Mouse (Mus musculus) hindbrain, embryonic 13.5 days (tissue): ENCODE measurements around the gene Sec23ip. TPM values are rescaled to one million over a fixed set of nuclear protein-coding genes. Genes with fewer than 3 reads are reported as not detected.

Experiments used
- ATAC-seq: fragments of 200-750 bp; cut with Nextera tagmentation; 2 replicates; pipeline ENCODE4 v1.8.0; 2017; ENCODE audit warnings: moderate TSS enrichment; ENCODE audit not compliant: low FRiP score
- H3K27ac ChIP-seq: fragments of 300-500 bp; sonication (generic); 2 replicates; pipeline ENCODE4 v1.5.1; 2015; ENCODE audit warnings: inconsistent platforms, mild to moderate bottlenecking, moderate library complexity
- H3K27me3 ChIP-seq: fragments of 300-500 bp; sonication (generic); 2 replicates; pipeline ENCODE4 v1.6.1; 2015; ENCODE audit warnings: mild to moderate bottlenecking, inconsistent platforms
- H3K36me3 ChIP-seq: fragments of 300-500 bp; sonication (generic); 2 replicates; pipeline ENCODE4 v1.6.1; 2015; ENCODE audit warnings: mild to moderate bottlenecking, inconsistent platforms
- H3K4me1 ChIP-seq: fragments of 300-500 bp; sonication (generic); replicated peaks from 2 replicates; pipeline ENCODE4 v1.6.1; 2015; ENCODE audit warnings: inconsistent platforms
- H3K4me2 ChIP-seq: fragments of 300-500 bp; sonication (generic); 2 replicates; pipeline ENCODE4 v1.6.1; 2015; ENCODE audit warnings: inconsistent platforms, mild to moderate bottlenecking, moderate library complexity
- H3K4me3 ChIP-seq: fragments of 300-500 bp; sonication (generic); 2 replicates; pipeline ENCODE4 v1.5.1; 2015; ENCODE audit warnings: mild to moderate bottlenecking, inconsistent platforms
- H3K9ac ChIP-seq: fragments of 300-500 bp; sonication (generic); 2 replicates; pipeline ENCODE4 v1.6.1; 2015; ENCODE audit warnings: mild to moderate bottlenecking, inconsistent platforms
- H3K9me3 ChIP-seq: fragments of 300-500 bp; sonication (generic); 2 replicates; pipeline ENCODE4 v1.6.1; 2016; ENCODE audit warnings: inconsistent platforms
- WGBS: fragments of 180-500 bp; shearing (Covaris S2); methylation state at CpG from one replicate; pipeline ENCODE4 v1.1.7; 2015; 5-methylcytosine and 5-hydroxymethylcytosine counted together
- polyA plus RNA-seq: library from polyadenylated mRNA; unstranded; fragments of >200 nt; fragmentation: Nextera tagmentation; extraction: Ambion mirVana; gene quantifications from 2 replicates; pipeline ENCODE4 v1.2.1, GENCODE M21; 2015

Gene Sec23ip
- polyA plus RNA-seq, 1 experiment from 2014 or later: 44.0 TPM

DNA sequence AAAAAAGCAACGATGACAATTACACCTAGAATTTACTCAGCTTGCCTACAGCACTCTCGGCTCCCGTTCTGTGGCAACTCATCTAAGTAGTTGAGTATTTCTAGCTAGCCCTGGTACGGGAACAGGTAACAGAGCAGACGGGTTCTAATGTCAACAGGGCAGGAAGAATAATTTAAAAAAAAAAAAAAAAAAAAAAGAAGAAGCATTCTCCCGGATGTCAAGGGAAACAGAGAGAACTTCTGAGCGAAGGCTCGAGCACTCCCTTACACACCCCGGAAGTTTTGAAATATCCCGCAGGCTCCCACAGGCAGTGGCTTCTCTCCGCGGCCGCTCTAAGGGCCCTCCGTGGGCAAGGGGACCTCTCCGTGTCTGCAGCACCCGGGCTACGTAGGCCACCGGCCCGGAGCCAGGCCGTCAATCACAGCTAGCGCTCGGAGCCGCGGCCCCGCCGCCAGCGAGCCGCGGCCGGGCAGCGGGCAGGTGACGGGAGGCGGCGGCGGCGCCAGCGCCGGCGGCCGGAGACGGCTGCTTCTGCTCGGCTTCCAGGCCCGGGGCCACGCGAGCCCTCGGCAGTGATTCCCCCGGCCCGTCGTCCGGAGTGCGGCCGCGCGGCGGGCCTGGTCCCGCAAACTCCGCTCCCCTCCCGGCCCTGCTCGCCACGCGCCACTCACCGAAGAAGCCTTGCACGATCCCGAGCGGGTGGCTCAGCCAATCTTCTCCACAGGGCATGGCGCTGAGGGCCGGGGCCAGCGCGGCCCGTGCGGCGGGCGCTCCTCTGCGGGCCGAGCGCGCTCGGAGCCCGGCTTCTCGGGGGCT is 5.1 kb upstream of the Sec23ip start:
- peak; percentile 65 for ATAC-seq
- Histone ChIP-seq H3K4me2 (peak overlapping the region; percentile 68), H3K27me3 (peaks cover 9% of the 10 kb centered on the region), H3K9me3 (no peaks in the 10 kb centered on the region), H3K27ac (peak overlapping the region; percentile 94), H3K4me1 (peaks cover 27% of the 10 kb centered on the region), H3K9ac (peak overlapping the region; percentile 98), H3K4me3 (peak overlapping the region; percentile 77), H3K36me3 (peaks cover 11% of the 10 kb centered on the region)
- WGBS: under 1% methylated on average over 65 of the region's 80 CpGs

DNA sequence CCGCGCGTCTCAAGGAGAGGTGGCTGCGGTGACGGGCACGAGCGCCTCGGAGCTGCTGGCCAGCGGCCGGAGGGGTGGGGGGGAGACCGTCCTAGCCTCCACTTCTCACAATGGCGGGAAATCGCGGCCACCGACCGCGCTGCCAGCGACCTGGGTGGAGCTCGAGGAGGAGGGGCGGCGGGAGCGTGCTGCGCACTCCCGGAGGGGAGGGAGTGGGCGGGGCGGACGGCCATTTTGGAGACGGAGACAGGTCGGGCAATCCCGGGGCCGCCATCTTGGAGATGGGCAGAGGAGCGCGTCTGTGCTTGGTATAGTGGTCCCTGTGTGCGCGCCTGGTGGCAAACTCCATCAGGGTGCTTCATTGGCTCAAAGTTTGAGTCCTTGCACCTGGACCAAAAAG is 4.4 kb upstream of the Sec23ip start, which contains the start of gene Mcmbp:
Gene Mcmbp, minus strand, starts transcription at position 162 of the 400 bp plus-strand sequence.
- peak; percentile 84 for ATAC-seq
- Histone ChIP-seq H3K27ac (peak within 1 kb of the TSS; percentile 94), H3K36me3 (peaks cover 8% of the 10 kb centered on the region), H3K4me2 (peak within 1 kb of the TSS; percentile 68), H3K9me3 (no peaks in the 10 kb centered on the region), H3K4me1 (peaks cover 28% of the 10 kb centered on the region), H3K27me3 (peaks cover 9% of the 10 kb centered on the region), H3K9ac (peak within 1 kb of the TSS; percentile 98), H3K4me3 (peak within 1 kb of the TSS; percentile 77)
- under 1% methylated on average over 23 of the region's 35 CpGs for WGBS

DNA sequence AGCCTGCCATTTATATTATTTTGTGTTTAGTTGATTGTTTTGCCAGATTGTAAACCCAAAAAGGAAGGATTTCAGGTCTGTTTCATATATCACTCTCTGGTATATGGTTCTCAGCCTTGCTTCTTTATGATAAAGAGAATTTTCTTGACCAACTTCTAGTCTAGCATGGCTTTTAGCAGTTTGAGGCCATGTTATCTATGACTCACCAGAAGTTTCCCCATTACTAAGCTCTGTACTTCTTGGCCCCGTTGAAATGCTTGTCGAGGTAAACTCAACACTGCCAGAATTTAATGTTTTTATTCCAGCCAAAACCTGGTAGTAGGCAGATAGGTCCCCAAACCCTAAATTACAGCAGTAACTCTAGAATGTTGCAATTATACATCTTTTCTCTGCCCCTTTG is 845 bp upstream of the Sec23ip start:
- Histone ChIP-seq H3K4me2 (peak overlapping the region; percentile 58), H3K4me1 (peaks cover 46% of the 10 kb centered on the region), H3K9me3 (no peaks in the 10 kb centered on the region), H3K9ac (no peak overlapping the region; the same call in 1 of the 2 replicates), H3K27me3 (peaks cover 9% of the 10 kb centered on the region), H3K27ac (0 out of 2 replicates have a peak overlapping the region, but pooled peaks have one; percentile 67), H3K4me3 (peak overlapping the region; percentile 93), H3K36me3 (peaks cover 3% of the 10 kb centered on the region; the same call in 1 of the 2 replicates)
- ATAC-seq: no peak
- WGBS: 70% methylated on average over 2 of the region's 2 CpGs

DNA sequence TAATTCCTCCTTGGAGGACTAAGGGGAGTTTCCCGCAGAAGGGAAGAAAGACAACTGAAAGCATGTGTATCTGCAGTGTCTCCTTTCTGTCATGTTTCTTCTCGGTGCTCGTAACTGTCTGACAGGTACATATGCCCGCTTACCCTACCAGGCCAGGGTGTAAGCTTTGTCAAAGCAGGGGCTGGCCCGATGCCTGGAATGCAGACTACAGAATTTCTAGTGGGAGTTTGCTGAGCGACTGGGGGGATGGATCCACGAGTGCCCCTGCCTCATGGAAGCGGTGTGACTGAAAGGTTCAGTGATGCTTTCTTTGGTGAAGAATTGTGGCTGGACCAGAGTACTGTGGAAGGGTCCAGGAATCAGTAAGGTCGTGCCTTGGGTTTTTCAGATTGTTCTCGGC is 1.4 kb downstream of the Sec23ip start:
- Histone ChIP-seq H3K9ac (peak overlapping the region; percentile 94), H3K27ac (no peak overlapping the region), H3K9me3 (no peaks in the 10 kb centered on the region), H3K4me2 (peak overlapping the region; percentile 92), H3K4me3 (peak overlapping the region; percentile 93), H3K36me3 (peaks cover 16% of the 10 kb centered on the region), H3K4me1 (peaks cover 45% of the 10 kb centered on the region), H3K27me3 (peaks cover 9% of the 10 kb centered on the region)
- WGBS: 93% methylated on average over 10 of the region's 10 CpGs
- ATAC-seq: no peak

DNA sequence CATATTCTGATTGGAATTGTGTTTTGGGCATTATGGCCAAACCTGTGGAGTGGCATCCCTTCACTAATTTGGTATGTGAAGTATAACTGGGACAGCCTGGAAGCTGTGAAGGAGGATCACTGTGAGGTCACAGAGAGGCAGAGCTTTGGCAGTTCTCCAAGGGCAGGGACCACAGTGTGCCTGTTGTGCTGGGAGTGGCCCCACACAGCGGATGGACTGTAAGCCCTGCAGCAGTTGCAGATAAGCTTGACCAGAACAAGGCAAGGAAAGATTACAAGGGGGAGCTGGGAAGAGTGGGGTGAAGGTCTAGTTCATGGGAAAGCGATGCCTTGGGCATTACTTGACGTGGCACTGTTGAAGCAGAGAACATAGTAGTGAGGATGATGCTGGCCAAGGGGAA is 4.0 kb downstream of the Sec23ip start:
- no peak overlapping the region for H3K4me2 ChIP-seq
- H3K36me3 ChIP-seq: peaks cover 32% of the 10 kb centered on the region
- peaks cover 45% of the 10 kb centered on the region for H3K4me1 ChIP-seq
- H3K9ac ChIP-seq: peak overlapping the region; percentile 20; the same call in 1 of the 2 replicates
- ATAC-seq: no peak
- no peak overlapping the region for H3K27ac ChIP-seq
- no peak overlapping the region for H3K4me3 ChIP-seq
- 75% methylated on average over 3 of the region's 3 CpGs for WGBS
- H3K27me3 ChIP-seq: no peaks in the 10 kb centered on the region; the same call in 1 of the 2 replicates
- no peaks in the 10 kb centered on the region for H3K9me3 ChIP-seq

DNA sequence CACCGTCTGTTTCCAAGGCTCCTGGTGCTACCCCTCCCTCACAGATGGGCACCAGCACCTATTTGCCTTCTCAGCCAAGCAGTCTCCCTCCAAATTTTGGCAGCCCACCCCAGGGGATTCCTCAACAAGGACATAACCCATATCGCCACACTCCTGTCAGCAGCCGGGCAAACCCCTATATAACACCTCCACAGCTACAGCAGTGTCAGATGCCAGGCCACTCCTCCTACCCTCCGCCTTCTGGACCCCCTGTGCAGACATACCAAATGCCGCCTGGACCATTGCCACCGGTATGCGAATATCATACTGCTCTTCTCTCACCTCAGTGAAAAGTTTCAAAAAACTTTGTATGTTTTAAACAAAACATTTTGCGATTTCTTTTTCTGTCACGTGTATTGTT is 5.6 kb downstream of the Sec23ip start:
- Histone ChIP-seq H3K4me1 (peaks cover 40% of the 10 kb centered on the region), H3K36me3 (peaks cover 47% of the 10 kb centered on the region), H3K27ac (no peak overlapping the region), H3K4me3 (no peak overlapping the region), H3K27me3 (no peaks in the 10 kb centered on the region), H3K9ac (no peak overlapping the region), H3K4me2 (no peak overlapping the region), H3K9me3 (no peaks in the 10 kb centered on the region)
- no peak for ATAC-seq
- 94% methylated on average over 9 of the region's 9 CpGs for WGBS

DNA sequence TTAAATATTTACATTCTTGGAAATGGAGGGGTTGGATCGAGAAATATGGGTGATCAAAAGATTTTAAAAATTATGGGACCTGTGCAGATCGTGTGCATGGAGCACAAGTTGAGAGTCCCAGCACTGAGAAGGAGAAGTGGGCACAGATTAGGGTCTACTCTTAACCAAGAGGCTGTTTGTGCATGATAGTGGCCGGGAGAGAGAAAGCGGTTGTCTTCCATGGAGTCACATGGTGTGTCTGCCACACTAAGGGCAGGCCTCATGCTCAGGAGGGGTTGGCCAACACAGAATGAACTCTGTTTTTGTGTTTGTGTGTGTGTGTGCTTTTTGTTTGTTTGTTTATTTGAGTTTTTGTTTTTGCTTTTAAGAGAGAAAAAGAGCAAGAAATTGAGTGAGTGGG is 7.3 kb downstream of the Sec23ip start:
- no peak overlapping the region for H3K4me3 ChIP-seq
- no peak overlapping the region for H3K9ac ChIP-seq
- ATAC-seq: no peak
- H3K4me1 ChIP-seq: peaks cover 22% of the 10 kb centered on the region
- no peaks in the 10 kb centered on the region for H3K27me3 ChIP-seq
- no peak overlapping the region for H3K4me2 ChIP-seq
- H3K9me3 ChIP-seq: no peaks in the 10 kb centered on the region
- WGBS: 95% methylated on average over 4 of the region's 4 CpGs
- H3K36me3 ChIP-seq: peaks cover 63% of the 10 kb centered on the region
- no peak overlapping the region for H3K27ac ChIP-seq

DNA sequence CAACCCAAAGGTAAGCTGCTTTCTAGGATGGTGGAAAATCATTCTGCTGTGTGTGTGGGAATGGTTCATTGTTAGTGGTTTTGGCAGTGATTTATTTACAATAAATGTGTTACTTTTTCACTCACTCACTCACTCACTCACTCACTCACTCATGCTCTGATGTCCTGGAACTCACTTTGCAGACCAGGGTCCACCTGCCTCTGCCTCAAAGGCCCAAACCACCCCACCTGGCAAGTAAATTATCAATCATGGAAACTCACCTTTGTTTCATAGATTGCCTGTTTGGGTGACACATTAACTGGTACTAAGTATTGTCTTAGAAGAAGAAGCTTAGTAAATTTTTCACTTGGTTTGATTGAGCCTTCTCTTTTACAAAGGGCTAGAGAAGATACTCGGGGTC is 10.7 kb downstream of the Sec23ip start:
- H3K9ac ChIP-seq: no peak overlapping the region
- H3K36me3 ChIP-seq: peaks cover 88% of the 10 kb centered on the region
- 93% methylated on average over 1 of the region's 1 CpGs for WGBS

DNA sequence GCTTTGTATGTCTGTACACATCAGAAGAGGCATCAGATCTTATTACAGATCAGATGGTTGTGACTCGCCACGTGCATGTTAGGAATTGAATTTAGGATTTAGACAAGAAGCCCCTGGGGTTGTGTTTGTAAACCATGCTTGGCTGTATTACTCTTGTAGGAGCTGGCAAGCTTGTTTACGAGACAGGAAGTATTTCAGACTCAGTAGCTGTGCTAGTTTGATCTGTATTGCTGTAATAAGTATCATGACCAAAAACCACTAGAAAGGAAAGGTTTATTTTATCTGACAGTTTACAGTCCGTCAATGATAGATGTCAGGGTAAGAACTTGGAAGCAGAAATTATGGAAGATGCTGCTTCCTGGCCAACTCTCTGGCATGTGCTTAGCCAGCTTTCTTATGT is 14.2 kb downstream of the Sec23ip start:
- no peak overlapping the region for H3K9ac ChIP-seq
- peaks cover 92% of the 10 kb centered on the region for H3K36me3 ChIP-seq
- no peak overlapping the region for H3K4me2 ChIP-seq
- H3K9me3 ChIP-seq: no peaks in the 10 kb centered on the region
- no peak overlapping the region for H3K27ac ChIP-seq
- no peaks in the 10 kb centered on the region for H3K27me3 ChIP-seq
- no peaks in the 10 kb centered on the region for H3K4me1 ChIP-seq
- ATAC-seq: no peak
- 97% methylated on average over 4 of the region's 4 CpGs for WGBS
- no peak overlapping the region for H3K4me3 ChIP-seq

More for the DNA sequence above, 10.7 kb downstream of the Sec23ip start:
- Histone ChIP-seq H3K4me2 (no peak overlapping the region), H3K27me3 (no peaks in the 10 kb centered on the region), H3K27ac (no peak overlapping the region), H3K4me1 (no peaks in the 10 kb centered on the region), H3K9me3 (no peaks in the 10 kb centered on the region), H3K4me3 (no peak overlapping the region)
- ATAC-seq: no peak

DNA sequence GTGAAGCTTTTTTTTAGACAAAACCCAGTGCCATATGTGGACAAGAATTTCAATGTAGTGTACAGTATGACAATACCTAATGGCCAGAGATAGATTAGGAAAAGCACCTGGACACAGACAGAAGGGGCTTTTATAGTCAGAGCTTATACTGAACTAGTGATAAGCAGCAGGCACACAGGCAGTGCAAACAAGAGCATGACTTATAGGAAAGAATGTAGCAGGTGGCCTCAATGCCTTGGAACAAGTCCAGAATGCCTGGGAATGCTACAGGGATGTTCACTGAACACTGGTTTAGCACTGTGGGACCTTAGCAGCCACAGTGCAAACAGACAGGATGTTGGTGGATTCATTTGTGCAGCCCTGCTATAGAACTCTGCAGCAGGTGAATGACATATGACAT is 22.0 kb downstream of the Sec23ip start:
- H3K9me3 ChIP-seq: no peaks in the 10 kb centered on the region
- peaks cover 90% of the 10 kb centered on the region for H3K36me3 ChIP-seq
- H3K4me1 ChIP-seq: no peaks in the 10 kb centered on the region
- H3K27me3 ChIP-seq: no peaks in the 10 kb centered on the region
- no peak overlapping the region for H3K9ac ChIP-seq
- no peak overlapping the region for H3K4me3 ChIP-seq
- no peak overlapping the region for H3K27ac ChIP-seq
- no peak for ATAC-seq
- H3K4me2 ChIP-seq: no peak overlapping the region

DNA sequence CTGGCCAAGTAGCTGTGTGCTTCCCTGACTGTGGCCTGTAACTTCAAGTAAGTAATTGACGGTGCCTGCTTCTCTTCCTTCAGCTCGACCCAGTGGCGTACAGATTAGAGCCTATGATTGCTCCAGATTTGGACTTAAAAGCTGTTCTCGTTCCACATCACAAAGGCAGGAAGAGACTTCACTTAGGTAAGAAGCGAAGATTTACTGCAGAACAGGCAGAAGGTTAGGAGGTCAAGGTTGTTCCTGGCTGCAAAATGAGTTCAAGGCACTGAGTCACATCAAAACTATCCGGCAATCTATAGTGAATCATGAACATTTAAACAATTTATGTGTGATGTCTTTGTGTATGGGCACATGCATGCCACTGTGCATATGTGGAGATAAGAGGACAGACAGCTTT is 32.5 kb downstream of the Sec23ip start:
- Histone ChIP-seq H3K4me2 (no peak overlapping the region), H3K27me3 (no peaks in the 10 kb centered on the region), H3K9ac (no peak overlapping the region), H3K27ac (no peak overlapping the region), H3K9me3 (no peaks in the 10 kb centered on the region), H3K4me1 (no peaks in the 10 kb centered on the region), H3K36me3 (peaks cover 90% of the 10 kb centered on the region), H3K4me3 (no peak overlapping the region)
- no peak for ATAC-seq
- WGBS: 97% methylated on average over 6 of the region's 6 CpGs

DNA sequence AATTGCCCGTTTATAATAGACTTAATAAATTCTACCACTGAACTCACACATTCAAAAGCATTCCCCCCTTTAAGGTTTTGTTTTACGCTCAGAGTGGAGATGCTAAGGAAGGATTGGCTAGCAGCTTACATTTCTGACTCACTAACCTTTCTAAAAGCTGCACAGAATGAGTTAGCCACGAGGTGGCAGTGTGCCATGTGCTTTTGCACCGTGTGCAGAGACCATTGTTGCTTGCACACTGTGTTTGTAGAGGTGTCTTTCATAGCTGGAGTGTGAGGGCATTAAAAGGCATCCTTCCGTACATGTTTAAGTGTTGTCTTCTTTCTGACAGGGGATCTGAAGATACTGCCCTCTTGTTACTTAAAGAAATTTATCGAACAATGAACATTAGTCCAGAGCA is 34.6 kb downstream of the Sec23ip start:
- ATAC-seq: peak; percentile 54; the same call in 1 of the 2 replicates
- Histone ChIP-seq H3K27me3 (no peaks in the 10 kb centered on the region), H3K4me2 (no peak overlapping the region), H3K27ac (peak overlapping the region; percentile 35; the same call in 1 of the 2 replicates), H3K9me3 (no peaks in the 10 kb centered on the region), H3K9ac (no peak overlapping the region), H3K36me3 (peaks cover 82% of the 10 kb centered on the region), H3K4me1 (no peaks in the 10 kb centered on the region), H3K4me3 (no peak overlapping the region)
- WGBS: 44% methylated on average over 6 of the region's 6 CpGs

DNA sequence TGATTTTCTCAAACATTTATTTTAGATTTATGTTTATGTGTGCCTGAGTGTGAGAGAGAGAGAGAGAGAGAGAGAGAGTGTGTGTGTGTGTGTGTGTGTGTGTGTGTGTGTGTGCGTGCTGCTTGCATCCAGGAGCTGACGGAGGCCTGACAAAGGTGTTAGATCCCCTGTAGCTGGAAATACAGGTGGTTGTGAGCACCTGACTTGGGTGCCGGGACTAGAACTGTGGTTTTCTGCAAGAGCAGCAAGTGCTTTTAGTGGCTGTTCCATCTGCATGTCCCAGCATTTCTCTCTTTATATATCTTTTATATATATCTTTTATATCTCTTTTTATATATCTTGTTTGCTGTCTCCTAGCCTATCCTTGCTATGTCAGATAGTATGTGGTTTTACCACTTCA is 37.1 kb downstream of the Sec23ip start:
- Histone ChIP-seq H3K36me3 (peaks cover 79% of the 10 kb centered on the region), H3K4me2 (no peak overlapping the region), H3K4me3 (no peak overlapping the region), H3K27ac (no peak overlapping the region), H3K9ac (no peak overlapping the region), H3K27me3 (no peaks in the 10 kb centered on the region), H3K4me1 (no peaks in the 10 kb centered on the region), H3K9me3 (no peaks in the 10 kb centered on the region)
- WGBS: 87% methylated on average over 3 of the region's 3 CpGs
- no peak for ATAC-seq
